Mouse (Mus musculus): ENCODE measurements around the gene Ubac2.

Gene Ubac2

DNA sequence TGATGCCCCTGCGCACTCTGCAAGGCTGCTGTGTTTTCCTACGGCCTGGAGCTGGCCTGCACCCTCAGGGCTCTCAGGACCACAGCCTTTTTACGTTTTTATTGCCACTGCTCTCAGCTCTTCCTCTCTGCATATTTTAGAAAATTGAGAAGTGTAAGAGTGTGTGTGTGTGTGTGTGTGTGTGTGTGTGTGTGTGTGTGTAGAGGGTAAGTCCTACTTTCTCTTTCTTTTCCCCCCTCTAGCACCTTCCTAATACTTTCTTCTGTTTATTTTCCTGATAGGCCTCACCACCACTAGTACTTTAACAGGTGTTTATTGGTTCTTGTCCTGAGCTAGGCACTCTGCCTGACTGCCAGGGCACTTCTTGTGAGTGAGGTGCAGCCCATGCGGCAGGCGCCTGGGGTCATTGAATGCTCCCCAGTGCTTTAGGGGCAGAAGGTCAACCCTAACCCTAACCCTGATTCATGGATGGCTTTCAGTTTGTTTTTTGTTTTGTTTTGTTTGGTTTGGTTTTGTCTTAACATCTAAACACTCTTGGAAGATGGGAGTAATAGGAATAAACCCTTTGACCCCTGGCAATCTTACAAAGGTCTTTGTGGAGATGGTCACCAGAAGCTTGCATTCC lies 16.2 kb downstream of the Ubac2 start:
- DNase-seq (ENCODE audit: low spot score in 2 of 2), result no peak

- DNase-seq (ENCODE audit: low spot score in 2 of 2), result no peak
Measured at GRCm38 (mm10) chr14:121895316-121895715, 16.9 kb downstream of the Ubac2 start.

- DNase-seq (ENCODE audit: low spot score in 2 of 2), result no peak
Measured at GRCm38 (mm10) chr14:121896126-121897090, 18.0 kb downstream of the Ubac2 start.

- DNase-seq (ENCODE audit: low spot score in 2 of 2), result no peak
Measured at GRCm38 (mm10) chr14:121897773-121898172, 19.4 kb downstream of the Ubac2 start.

DNA sequence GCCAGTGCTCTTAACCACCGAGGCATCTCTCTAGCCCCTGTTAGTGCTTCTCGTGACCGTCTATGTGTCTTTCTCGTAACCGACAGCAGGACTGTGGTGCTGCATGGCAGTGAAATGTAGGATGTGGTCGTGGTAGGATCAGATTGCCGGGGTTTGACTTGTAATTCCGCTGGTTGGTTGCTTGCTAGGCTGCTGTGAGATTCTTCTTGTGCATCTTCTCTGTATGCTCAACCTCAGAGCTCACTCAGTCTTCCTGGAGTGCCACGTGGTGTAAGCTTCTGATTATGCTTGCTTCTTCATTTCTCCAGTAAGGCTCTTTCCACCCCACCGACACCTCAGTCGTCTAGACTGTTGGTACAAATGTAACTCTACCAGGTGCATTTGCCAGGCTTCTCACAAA lies 20.1 kb downstream of the Ubac2 start:
- DNase-seq (ENCODE audit: low spot score in 2 of 2), result no peak

DNA sequence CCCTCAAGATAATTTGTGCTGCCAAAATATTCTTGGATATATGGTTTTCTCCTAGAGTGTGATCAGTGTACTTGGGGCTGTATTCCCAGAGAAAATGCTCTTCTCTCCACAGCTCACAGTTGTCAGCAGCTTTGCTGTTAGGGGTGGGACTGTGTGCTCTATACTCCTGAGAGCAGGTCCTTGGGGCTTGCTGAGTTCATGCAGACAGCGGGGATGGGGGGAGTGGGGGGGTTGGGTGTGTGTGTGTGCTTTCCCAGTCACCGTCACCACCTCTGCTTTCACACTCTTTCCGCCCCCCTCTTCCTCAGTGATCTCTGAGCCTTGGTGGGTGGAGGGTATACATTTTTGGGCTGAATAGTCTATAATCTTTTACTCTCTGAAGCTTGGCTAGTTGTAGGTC lies 20.7 kb downstream of the Ubac2 start:
- DNase-seq (ENCODE audit: low spot score in 2 of 2), result no peak

GRCm38 (mm10) chr14:121901511-121901910 lies 23.1 kb downstream of the Ubac2 start:
- DNase-seq (ENCODE audit: low spot score in 2 of 2), result no peak

- no peak for DNase-seq (ENCODE audit: low spot score in 2 of 2)
Measured at GRCm38 (mm10) chr14:121903381-121903876, 25.0 kb downstream of the Ubac2 start.

DNA sequence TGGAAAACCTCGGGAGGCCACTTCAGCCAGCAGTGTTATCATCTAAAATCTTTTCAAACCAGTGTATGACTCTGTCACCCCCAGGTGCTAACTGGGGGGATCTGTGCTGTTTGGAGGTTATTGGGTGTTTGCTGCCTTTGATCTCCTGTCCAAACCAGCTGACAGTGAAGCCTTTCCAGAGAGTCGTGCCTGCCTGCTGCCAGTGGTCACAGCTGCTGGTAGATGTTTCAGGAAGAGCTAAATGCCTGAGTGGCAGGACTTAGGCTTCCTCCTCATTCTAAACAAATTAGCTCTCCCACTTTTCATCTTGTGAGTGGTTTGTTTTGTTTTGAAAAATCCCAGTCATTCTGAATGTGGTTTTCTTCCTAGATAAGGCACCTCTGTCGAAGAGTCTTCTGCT lies 26.3 kb downstream of the Ubac2 start:
- DNase-seq (ENCODE audit: low spot score in 2 of 2), result no peak

- DNase-seq (ENCODE audit: low spot score in 2 of 2), result no peak
Measured at GRCm38 (mm10) chr14:121906341-121906991, 28.0 kb downstream of the Ubac2 start.

- DNase-seq (ENCODE audit: low spot score in 2 of 2), result no peak
Measured at GRCm38 (mm10) chr14:121906992-121907681, 28.7 kb downstream of the Ubac2 start.

- no peak for DNase-seq (ENCODE audit: low spot score in 2 of 2)
Measured at GRCm38 (mm10) chr14:121909868-121910267, 31.4 kb downstream of the Ubac2 start.

- no peak for DNase-seq (ENCODE audit: low spot score in 2 of 2)
Measured at GRCm38 (mm10) chr14:121912501-121912900, 34.1 kb downstream of the Ubac2 start.

- no peak for DNase-seq (ENCODE audit: low spot score in 2 of 2)
Measured at GRCm38 (mm10) chr14:121915143-121915542, 36.7 kb downstream of the Ubac2 start.

DNA sequence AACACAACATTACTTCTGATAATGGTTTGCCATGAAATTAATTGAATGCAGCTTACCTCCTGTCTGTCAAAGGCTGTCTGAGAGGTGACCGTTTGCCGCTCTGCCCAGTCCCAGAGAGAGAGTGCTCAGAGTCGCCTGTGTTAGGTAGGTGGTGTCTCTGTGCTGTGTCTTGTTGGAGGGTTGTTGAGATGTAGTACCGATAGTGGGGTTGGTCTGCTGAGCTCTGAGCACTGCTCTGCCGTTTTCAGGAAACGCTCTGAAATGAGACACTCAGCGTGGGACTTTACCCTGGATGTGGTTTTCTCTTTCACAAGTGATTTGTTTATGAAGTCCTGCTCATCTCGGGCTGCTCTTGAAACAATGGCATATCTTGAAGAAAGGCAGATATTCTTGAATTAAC lies 37.2 kb downstream of the Ubac2 start, which contains the start of gene Gpr18:
Gene Gpr18 (minus strand): TSS at position 161 of the 400 bp plus-strand sequence.
- peak; percentile 31 to 38 for DNase-seq (ENCODE audit: low spot score in 2 of 2)

GRCm38 (mm10) chr14:121916311-121917094 lies 38.1 kb downstream of the Ubac2 start:
- no peak for DNase-seq (ENCODE audit: low spot score in 2 of 2)

DNA sequence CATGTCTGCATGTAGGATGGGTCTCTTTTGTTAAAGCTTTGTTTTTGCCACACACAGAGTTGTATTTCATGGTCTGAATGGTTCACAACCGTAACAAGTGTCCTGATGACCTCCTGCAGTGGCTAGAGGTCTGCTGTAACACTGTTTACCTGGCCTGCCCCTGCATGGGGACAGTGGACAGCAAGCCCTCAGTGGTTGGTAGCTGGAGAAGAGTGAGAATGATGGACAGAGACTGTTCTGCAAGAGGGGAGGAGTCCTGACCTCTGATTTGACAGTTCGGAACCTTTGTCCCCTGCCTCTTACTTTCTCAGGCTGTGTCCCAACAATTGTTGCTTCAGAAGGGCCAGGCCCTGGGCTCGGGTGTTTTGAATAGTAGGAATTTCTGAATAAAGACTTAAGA lies 39.8 kb downstream of the Ubac2 start:
- no peak for DNase-seq (ENCODE audit: low spot score in 2 of 2)

GRCm38 (mm10) chr14:121919752-121920151 lies 41.3 kb downstream of the Ubac2 start:
- no peak for DNase-seq (ENCODE audit: low spot score in 2 of 2)

DNA sequence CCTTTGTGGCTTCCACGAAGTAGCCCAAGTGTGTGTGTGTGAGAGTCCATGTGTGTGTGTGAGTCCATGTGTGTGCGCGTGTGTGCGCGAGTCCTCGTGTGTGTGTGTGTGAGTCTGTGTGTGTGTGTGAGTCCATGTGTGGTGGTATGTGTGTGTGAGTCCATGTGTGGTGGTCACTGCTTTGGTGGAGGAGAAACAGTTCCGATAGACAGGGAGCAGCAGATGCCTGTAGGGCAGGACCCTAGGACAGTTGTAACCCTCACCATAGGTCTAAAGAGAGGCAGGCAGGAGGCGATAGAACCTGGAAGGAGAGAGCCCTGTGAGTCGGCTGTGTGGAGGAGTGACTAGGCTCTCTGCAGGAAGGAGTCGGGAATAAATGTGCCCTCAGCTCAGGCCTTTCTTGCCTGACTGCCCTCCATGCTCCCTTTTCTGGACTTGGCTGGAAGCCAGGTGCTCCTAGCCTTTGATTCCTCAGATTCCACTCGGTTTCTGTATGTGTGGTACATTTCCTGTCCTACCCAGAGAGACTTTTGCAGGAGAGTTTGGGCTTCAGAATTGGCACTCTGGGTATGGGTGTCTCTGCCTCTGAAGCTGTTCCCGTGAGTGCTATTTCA lies 42.2 kb downstream of the Ubac2 start:
- no peak for DNase-seq (ENCODE audit: low spot score in 2 of 2)

- DNase-seq (ENCODE audit: low spot score in 2 of 2), result no peak
Measured at GRCm38 (mm10) chr14:121922016-121922415, 43.6 kb downstream of the Ubac2 start.
